Mouse (Mus musculus) ES-Bruce4 (cell line): ENCODE measurements around the gene Otud4. TPM values are rescaled to one million over a fixed set of nuclear protein-coding genes. Genes with fewer than 3 reads are reported as not detected.
"Not testable (repeated sequence)": the region's sequence is repeated elsewhere in the genome, so short reads cannot be mapped to it uniquely, and the experiment has no call there.

ENCODE experiments used
- H3K27ac ChIP-seq: 2 replicates; pipeline ENCODE4 v1.5.1; 2012; ENCODE audit warnings: low read length, inconsistent platforms; ENCODE audit not compliant: insufficient read depth
- H3K27me3 ChIP-seq: 2 replicates; pipeline ENCODE4 v1.6.1; 2012; ENCODE audit warnings: mild to moderate bottlenecking, low read length, inconsistent platforms; ENCODE audit not compliant: control insufficient read depth, poor library complexity, insufficient read depth, severe bottlenecking
- H3K36me3 ChIP-seq: 2 replicates; pipeline ENCODE4 v1.6.1; 2012; ENCODE audit warnings: inconsistent platforms, mild to moderate bottlenecking, low read length, moderate library complexity; ENCODE audit not compliant: control insufficient read depth, poor library complexity, insufficient read depth, severe bottlenecking
- H3K4me1 ChIP-seq: one replicate; pipeline ENCODE4 v1.8.1; 2011; ENCODE audit warnings: low read length; ENCODE audit not compliant: control insufficient read depth, insufficient read depth
- H3K4me3 ChIP-seq: 2 replicates; pipeline ENCODE4 v1.5.1; 2011; ENCODE audit warnings: low read depth, mild to moderate bottlenecking, low read length
- H3K9ac ChIP-seq: 2 replicates; pipeline ENCODE4 v1.6.1; 2012; ENCODE audit warnings: low read depth, mild to moderate bottlenecking, inconsistent platforms; ENCODE audit not compliant: poor library complexity, severe bottlenecking
- H3K9me3 ChIP-seq: replicated peaks from 2 replicates; pipeline ENCODE4 v1.6.1; 2012; ENCODE audit warnings: mild to moderate bottlenecking, low read length, inconsistent platforms; ENCODE audit not compliant: control insufficient read depth, poor library complexity, insufficient read depth, severe bottlenecking
- CTCF ChIP-seq: IDR thresholded peaks from one replicate; pipeline ENCODE4 v1.8.1; 2011; ENCODE audit warnings: low read depth, low read length
- EP300 ChIP-seq: IDR thresholded peaks from 2 replicates; pipeline ENCODE4 v1.6.1; 2011; ENCODE audit warnings: low read depth, low read length; ENCODE audit not compliant: insufficient read depth
- POLR2A ChIP-seq: IDR thresholded peaks from one replicate; pipeline ENCODE4 v1.8.1; 2011; ENCODE audit warnings: low read length; ENCODE audit not compliant: insufficient read depth
- polyA plus RNA-seq: library from polyadenylated mRNA; stranded (reverse); fragments of >200 nt; gene quantifications from 2 replicates; pipeline ENCODE4 v1.2.4, GENCODE M21; 2011; ENCODE audit warnings: low read depth; ENCODE audit not compliant: missing spikeins, insufficient read depth, insufficient read length

Otud4 gene
- polyA plus RNA-seq, 1 experiment = 161 TPM

DNA sequence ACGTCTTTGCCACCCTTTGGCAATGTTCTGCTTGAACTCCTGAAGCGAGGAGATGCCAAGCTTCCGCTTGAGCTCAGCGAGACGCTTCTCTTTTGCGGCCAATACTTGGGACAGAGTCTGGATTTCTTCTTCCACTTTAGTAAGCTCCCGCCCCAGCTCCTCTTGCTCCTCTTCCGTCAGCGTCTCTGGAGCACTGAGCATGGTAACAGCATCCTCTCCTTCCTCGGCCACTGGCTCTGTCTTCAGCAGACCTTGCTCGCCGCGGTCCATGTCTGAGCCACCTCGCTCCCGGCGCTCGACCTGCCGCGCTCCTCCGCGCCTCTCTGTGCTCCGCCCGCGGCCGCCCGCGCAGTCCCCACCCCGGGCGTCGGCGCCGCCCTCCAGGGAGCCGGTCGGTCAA, 41.1 kb downstream of the Otud4 start:
- H3K36me3 ChIP-seq = peaks cover 37% of the 10 kb centered on the region
- H3K27ac ChIP-seq = no peak overlapping the region
- peak overlapping the region; percentile 40; the same call in 1 of the 2 replicates for H3K9ac ChIP-seq
- H3K9me3 ChIP-seq = no peaks in the 10 kb centered on the region
- H3K4me1 ChIP-seq = peaks cover 3% of the 10 kb centered on the region
- TF ChIP-seq EP300 = no peak
- peak overlapping the region; percentile 82 for H3K4me3 ChIP-seq
- H3K27me3 ChIP-seq = no peaks in the 10 kb centered on the region

DNA sequence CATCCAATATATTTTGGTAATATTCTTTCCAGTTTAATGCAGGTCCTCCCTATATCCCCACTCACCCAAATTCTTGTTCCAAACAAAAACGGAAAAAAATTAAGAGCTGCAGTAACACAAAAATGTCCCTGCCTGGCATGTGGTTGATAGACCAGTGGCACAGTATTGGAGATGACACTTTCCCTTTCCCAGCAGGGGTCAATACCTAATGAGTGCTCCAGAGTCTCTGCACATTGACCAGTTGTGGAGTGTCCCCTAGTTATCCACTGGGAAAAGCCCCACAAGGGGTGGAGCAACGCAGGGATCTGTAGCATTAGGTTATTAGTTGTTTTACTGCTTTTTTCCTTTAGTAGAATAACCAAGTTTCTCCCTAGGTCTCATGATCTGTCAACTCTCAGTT, 41.5 kb downstream of the Otud4 start:
- Histone ChIP-seq H3K9me3 (no peaks in the 10 kb centered on the region), H3K4me3 (no peak overlapping the region), H3K4me1 (peaks cover 3% of the 10 kb centered on the region), H3K27me3 (no peaks in the 10 kb centered on the region), H3K36me3 (peaks cover 40% of the 10 kb centered on the region), H3K9ac (peak overlapping the region; percentile 40; the same call in 1 of the 2 replicates), H3K27ac (no peak overlapping the region)
- TF ChIP-seq POLR2A (no peak), CTCF (no peak), EP300 (no peak)

DNA sequence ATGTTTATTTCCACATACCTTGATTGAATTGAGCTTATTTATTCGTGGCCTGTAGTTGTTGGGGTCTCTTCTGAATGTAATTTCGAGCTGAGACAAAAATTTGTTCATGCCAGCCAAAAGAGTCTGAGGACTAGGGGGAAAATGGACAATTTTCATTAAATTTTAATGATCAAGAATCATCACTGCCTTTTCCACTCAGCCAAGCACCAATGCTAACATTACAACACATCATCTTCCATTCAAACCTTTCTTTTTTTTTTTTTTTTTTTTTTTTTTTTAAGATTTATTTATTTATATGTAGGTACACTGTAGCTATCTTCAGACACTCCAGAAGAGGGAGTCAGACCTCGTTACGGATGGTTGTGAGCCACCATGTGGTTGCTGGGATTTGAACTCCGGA, 46.5 kb downstream of the Otud4 start:
- not testable (repeated sequence) for H3K9ac ChIP-seq, H3K4me3 ChIP-seq, H3K27me3 ChIP-seq, H3K4me1 ChIP-seq, H3K9me3 ChIP-seq, H3K27ac ChIP-seq
- peaks cover 82% of the 10 kb centered on the region for H3K36me3 ChIP-seq

DNA sequence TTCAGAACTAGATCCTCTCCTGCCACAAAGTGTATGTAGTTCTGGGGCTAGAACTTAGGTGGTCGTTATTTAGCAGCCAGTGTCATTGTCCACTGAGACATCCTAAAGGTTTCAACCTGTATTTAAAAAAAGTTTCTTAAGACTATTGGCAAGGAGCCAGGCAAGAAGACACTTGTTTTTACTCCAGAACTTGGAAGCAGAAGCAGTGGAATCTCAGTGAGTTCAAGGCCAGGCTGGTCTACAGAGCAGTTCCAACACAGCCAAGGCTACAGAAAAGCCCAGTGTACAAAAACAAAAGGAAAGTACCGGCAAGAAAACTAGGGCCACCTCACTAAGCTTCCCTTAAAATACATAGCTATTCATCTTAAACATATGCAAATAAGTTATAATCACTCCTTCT, 53.1 kb downstream of the Otud4 start:
- Histone ChIP-seq H3K9me3 (no peaks in the 10 kb centered on the region), H3K4me3 (no peak overlapping the region), H3K9ac (no peak overlapping the region), H3K4me1 (no peaks in the 10 kb centered on the region), H3K27me3 (no peaks in the 10 kb centered on the region), H3K27ac (no peak overlapping the region), H3K36me3 (peaks cover 91% of the 10 kb centered on the region)
- TF ChIP-seq POLR2A = no peak
- no peak for TF ChIP-seq EP300
- no peak for TF ChIP-seq CTCF

DNA sequence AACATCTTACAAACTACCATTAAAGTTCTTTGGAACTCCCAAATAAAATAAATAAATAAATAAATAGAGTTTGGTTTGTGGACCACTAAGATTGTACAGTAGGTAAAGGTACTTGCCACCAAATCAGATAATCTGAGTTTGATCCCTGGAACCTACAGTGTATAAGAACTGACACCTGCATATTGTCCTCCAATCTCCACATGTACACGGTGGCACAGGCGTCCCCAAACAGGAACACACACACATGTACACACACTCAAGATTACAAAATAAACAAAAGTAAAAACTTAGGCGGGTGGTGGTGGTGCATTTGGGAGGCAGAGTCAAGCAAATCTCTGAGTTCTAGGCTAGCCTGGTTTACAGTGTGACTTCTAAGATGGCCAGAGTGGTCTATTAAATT, 67.3 kb downstream of the Otud4 start:
- H3K9ac ChIP-seq = no peak overlapping the region
- H3K9me3 ChIP-seq = no peaks in the 10 kb centered on the region
- H3K27me3 ChIP-seq = no peaks in the 10 kb centered on the region
- H3K4me1 ChIP-seq = no peaks in the 10 kb centered on the region
- TF ChIP-seq EP300 = no peak
- no peak for TF ChIP-seq POLR2A
- no peak for TF ChIP-seq CTCF
- peaks cover 57% of the 10 kb centered on the region for H3K36me3 ChIP-seq
- H3K4me3 ChIP-seq = no peak overlapping the region
- H3K27ac ChIP-seq = no peak overlapping the region

DNA sequence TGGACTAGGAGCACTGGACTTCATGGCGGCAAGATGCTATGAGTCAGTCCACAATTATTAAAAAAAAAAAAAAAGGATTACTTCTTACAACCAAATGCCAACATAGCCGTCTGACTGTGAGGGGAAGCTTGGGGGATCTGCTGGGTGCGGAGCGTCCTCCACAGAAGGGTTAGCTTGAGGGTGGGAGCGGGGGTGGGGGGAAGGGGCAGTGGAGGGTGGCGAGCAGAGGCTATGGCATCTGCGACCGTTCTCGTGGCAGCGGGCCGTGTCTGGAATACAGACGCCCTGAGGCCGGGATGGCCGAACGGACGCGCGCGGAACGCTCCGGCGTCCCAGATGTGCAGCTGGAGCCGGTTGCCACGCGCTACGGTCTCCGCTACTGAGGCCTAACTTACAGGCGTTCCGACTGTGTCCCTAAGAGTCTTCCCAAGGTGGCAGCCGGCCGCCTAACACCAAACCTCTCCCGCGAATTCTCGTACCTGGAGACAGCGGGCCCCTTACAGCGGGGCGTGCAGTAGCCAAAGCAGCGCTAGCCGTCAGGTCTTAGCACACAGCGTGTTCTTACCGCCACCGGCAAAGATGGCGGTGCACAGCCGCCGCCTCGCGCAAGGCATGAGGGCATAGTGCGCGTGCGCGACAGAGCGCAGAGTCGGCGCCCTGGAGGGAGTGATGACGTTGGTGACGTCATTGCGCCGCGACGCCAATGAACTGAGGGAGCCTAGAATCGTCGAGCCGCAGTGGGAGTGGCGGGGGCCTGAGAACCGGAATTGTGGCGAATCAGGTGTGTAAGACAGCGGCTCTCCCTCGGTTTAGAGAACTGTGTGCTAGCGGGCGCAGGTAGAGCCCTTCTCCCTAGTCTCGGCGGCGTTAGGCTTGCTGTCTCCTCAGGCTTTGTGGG, 71.9 kb downstream of the Otud4 start, which contains the start of the genes Abce1 and Anapc10:
Gene Abce1, minus strand, starts transcription at position 677 of the 898 bp plus-strand sequence.
Gene Anapc10, plus strand, starts transcription at position 757 of the 898 bp plus-strand sequence.
- H3K9ac ChIP-seq = peak within 1 kb of the TSS; percentile 93
- H3K27me3 ChIP-seq = no peaks in the 10 kb centered on the region
- TF ChIP-seq EP300 (peak; percentile 68; the same call in 1 of the 2 replicates), POLR2A (peak; percentile 81), CTCF (no peak)

More for the DNA sequence above, 71.9 kb downstream of the Otud4 start, which contains the start of the genes Abce1 and Anapc10:
- peaks cover 27% of the 10 kb centered on the region for H3K36me3 ChIP-seq
- H3K4me1 ChIP-seq = no peaks in the 10 kb centered on the region
- H3K9me3 ChIP-seq = no peaks in the 10 kb centered on the region
- H3K27ac ChIP-seq = peak within 1 kb of the TSS; percentile 87
- H3K4me3 ChIP-seq = peak within 1 kb of the TSS; percentile 89
